Mouse (Mus musculus) forebrain, embryonic 11.5 days (tissue): ENCODE data around the gene Cbs. TPM values are rescaled to one million over a fixed set of nuclear protein-coding genes. Genes with fewer than 3 reads are reported as not detected.
A peak's percentile ranks its signal among the peaks of the same experiment; 100 is the strongest.

Experiments
- ATAC-seq: fragments of 200-750 bp; cut with Nextera tagmentation; replicated peaks from 2 replicates; pipeline ENCODE4 v1.8.0; 2017; ENCODE audit warnings: moderate TSS enrichment; ENCODE audit not compliant: low FRiP score
- DNase-seq: peaks from one replicate; pipeline ENCODE4 v3.0.0-alpha.2; 2017; ENCODE audit warnings: low spot score
- H3K27ac ChIP-seq: fragments of 300-500 bp; sonication (generic); 2 replicates; pipeline ENCODE4 v1.5.1; 2014; ENCODE audit warnings: low read depth, low read length
- H3K27me3 ChIP-seq: fragments of 300-500 bp; sonication (generic); 2 replicates; pipeline ENCODE4 v1.6.1; 2014; ENCODE audit warnings: mild to moderate bottlenecking, low read length, mixed read lengths; ENCODE audit not compliant: control insufficient read depth, insufficient read depth
- H3K36me3 ChIP-seq: fragments of 300-500 bp; sonication (generic); 2 replicates; pipeline ENCODE4 v1.6.1; 2014; ENCODE audit warnings: mild to moderate bottlenecking, low read length, moderate library complexity, mixed read lengths; ENCODE audit not compliant: control insufficient read depth, insufficient read depth
- H3K4me1 ChIP-seq: fragments of 300-500 bp; sonication (generic); replicated peaks from 2 replicates; pipeline ENCODE4 v1.6.1; 2014; ENCODE audit warnings: low read length, mixed read lengths; ENCODE audit not compliant: control insufficient read depth, insufficient read depth
- H3K4me2 ChIP-seq: fragments of 300-500 bp; sonication (generic); 2 replicates; pipeline ENCODE4 v1.6.1; 2014; ENCODE audit warnings: low read depth, mild to moderate bottlenecking, low read length, moderate library complexity, mixed read lengths; ENCODE audit not compliant: severe bottlenecking
- H3K4me3 ChIP-seq: fragments of 300-500 bp; sonication (generic); 2 replicates; pipeline ENCODE4 v1.5.1; 2014; ENCODE audit warnings: low read depth, low read length
- H3K9ac ChIP-seq: fragments of 300-500 bp; sonication (generic); 2 replicates; pipeline ENCODE4 v1.6.1; 2014; ENCODE audit warnings: low read length
- H3K9me3 ChIP-seq: fragments of 300-500 bp; sonication (generic); 2 replicates; pipeline ENCODE4 v1.6.1; 2016; ENCODE audit warnings: low read length, mixed read lengths; ENCODE audit not compliant: control insufficient read depth
- WGBS: fragments of 180-500 bp; shearing (Covaris S2); extraction: QIAGEN DNeasy Blood & Tissue Kit; methylation state at CpG from one replicate; pipeline ENCODE4 v1.1.7; 2014; 5-methylcytosine and 5-hydroxymethylcytosine counted together
- polyA plus RNA-seq: library from polyadenylated mRNA; unstranded; fragments of >200 nt; fragmentation: Nextera tagmentation; extraction: Ambion mirVana; gene quantifications from 2 replicates; pipeline ENCODE4 v1.2.1, GENCODE M21; 2014

Gene Cbs
- polyA plus RNA-seq, 1 experiment from 2014 or later: 1.4 TPM

DNA sequence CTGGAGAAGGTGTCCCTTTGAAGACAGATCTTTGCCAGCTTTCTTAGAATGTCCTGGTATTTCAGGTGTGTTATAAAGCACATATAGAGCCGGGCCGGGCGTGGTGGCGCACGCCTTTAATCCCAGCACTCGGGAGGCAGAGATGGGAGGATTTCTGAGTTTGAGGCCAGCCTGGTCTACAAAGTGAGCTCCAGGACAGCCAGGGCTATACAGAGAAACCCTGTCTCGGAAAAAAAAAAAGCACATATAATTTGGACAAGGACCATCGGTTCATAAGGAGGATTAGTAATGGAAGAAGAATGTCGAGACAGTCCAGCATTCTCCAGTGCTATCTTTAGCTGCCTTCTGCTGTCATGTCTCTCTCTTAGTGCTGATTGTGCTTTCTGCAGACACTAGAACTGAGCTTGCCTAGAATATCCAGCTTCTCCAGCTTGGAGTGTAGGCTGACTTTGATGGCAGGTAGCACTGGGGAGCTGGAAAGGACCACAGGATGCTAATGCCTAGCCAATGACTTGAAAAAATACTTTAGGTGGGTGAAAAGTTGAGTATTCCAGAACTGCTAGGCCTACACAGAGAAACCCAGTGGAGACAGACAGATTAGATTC, 66.6 kb downstream of the Cbs start:
- H3K4me1 ChIP-seq: peaks cover 20% of the 10 kb centered on the region
- H3K4me2 ChIP-seq: no peak overlapping the region
- WGBS: 91% methylated on average over 9 of the region's 9 CpGs
- no peaks in the 10 kb centered on the region for H3K27me3 ChIP-seq
- DNase-seq (peak; percentile 68), ATAC-seq (0 out of 2 replicates have a peak, but pooled peaks have one; percentile 75)
- no peaks in the 10 kb centered on the region for H3K36me3 ChIP-seq
- H3K27ac ChIP-seq: no peak overlapping the region
- no peaks in the 10 kb centered on the region for H3K9me3 ChIP-seq
- no peak overlapping the region for H3K9ac ChIP-seq
- H3K4me3 ChIP-seq: no peak overlapping the region

GRCm38 (mm10) chr17:31569756-31570155, 67.3 kb downstream of the Cbs start:
- Histone ChIP-seq H3K4me1 (peaks cover 20% of the 10 kb centered on the region), H3K9me3 (no peaks in the 10 kb centered on the region), H3K9ac (no peak overlapping the region), H3K36me3 (no peaks in the 10 kb centered on the region), H3K4me2 (no peak overlapping the region), H3K27ac (no peak overlapping the region), H3K27me3 (no peaks in the 10 kb centered on the region), H3K4me3 (no peak overlapping the region)
- no peak for ATAC-seq
- no peak for DNase-seq
- 97% methylated on average over 1 of the region's 1 CpGs for WGBS

DNA sequence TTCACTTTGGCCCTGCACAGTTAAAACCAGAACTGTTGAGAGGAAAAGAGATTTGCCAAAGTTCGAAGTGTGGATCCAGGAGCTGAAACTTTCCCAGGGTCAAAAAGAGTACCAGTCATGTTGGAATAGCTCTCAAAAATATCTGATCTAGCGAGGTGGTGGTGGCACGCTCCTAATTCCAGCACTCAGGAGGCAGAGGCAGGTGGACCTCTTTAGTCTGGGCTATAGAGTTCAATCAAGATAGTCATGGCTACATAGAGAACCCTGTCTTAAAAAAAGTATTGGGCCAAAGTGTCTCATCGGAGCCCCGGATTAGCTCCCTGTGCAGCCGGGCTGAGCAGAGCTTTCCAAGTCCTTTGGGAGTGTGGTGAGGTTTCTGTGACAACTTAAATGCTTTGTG, 70.8 kb downstream of the Cbs start:
- no peak overlapping the region for H3K27ac ChIP-seq
- H3K9me3 ChIP-seq: no peaks in the 10 kb centered on the region
- H3K27me3 ChIP-seq: no peaks in the 10 kb centered on the region
- ATAC-seq (no peak), DNase-seq (no peak)
- WGBS: 75% methylated on average over 6 of the region's 6 CpGs
- H3K36me3 ChIP-seq: no peaks in the 10 kb centered on the region
- peak overlapping the region; percentile 89 for H3K4me2 ChIP-seq
- H3K4me3 ChIP-seq: peak overlapping the region; percentile 80
- peak overlapping the region; percentile 87 for H3K9ac ChIP-seq
- H3K4me1 ChIP-seq: peaks cover 22% of the 10 kb centered on the region

DNA sequence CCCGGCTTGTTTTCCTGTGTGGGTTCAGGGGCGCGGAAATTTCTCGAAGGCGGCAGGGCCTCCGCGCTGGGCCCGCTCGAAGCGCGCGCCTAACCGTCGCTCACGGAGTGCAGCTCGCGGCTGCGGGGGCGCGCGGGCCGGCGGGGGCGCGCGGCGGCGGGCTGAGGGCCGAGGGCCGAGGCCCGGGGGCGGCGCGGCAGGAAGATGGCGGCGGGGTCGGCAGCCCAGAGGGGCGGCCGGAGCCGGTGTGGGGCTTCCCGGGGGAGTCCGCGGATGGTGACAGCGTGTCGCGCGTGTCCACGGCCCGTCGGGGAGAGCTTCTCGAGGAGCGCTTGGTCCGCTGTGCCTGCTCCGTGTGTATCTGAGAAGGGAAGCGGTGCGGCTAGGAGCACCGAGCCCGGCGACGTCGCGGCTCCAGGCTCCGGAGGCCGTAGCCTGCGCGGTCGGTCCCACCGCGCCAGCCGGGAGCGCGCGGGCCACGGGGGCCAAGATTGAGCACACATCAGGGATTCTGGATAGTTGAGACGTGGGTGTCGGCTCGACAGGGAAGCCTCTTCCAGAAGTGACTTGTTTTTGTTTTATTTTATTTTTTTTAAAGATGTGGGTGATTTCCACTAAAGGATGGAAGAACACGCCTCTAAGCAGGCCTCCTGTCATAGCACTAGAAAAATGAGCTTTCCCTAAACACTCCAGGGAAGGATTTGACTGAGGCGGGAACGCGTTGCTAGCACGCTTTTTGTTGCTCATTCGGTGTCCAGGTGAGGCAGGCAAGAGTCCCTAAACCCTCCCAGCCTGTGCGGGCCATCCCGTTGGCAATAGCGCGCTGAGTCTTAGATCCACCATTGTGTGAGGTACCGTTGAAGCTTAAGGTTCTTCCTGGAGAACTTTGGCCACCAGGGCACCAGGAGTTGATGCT, 71.6 kb downstream of the Cbs start:
- Histone ChIP-seq H3K4me2 (peak overlapping the region; percentile 89), H3K27ac (peak overlapping the region; percentile 91), H3K4me3 (peak overlapping the region; percentile 80), H3K4me1 (peaks cover 22% of the 10 kb centered on the region), H3K9ac (peak overlapping the region; percentile 87), H3K9me3 (no peaks in the 10 kb centered on the region), H3K27me3 (no peaks in the 10 kb centered on the region), H3K36me3 (no peaks in the 10 kb centered on the region)
- DNase-seq (peak; percentile 66), ATAC-seq (peak; percentile 50)
- WGBS: under 1% methylated on average over 86 of the region's 88 CpGs

GRCm38 (mm10) chr17:31564858-31565140, 72.2 kb downstream of the Cbs start:
- WGBS: 0% methylated on average over 31 of the region's 44 CpGs
- DNase-seq (no peak), ATAC-seq (no peak)
- Histone ChIP-seq H3K27me3 (no peaks in the 10 kb centered on the region), H3K4me2 (peak overlapping the region; percentile 89), H3K4me3 (peak overlapping the region; percentile 80), H3K27ac (peak overlapping the region; percentile 91), H3K4me1 (peaks cover 22% of the 10 kb centered on the region), H3K36me3 (no peaks in the 10 kb centered on the region), H3K9me3 (no peaks in the 10 kb centered on the region), H3K9ac (peak overlapping the region; percentile 87)

DNA sequence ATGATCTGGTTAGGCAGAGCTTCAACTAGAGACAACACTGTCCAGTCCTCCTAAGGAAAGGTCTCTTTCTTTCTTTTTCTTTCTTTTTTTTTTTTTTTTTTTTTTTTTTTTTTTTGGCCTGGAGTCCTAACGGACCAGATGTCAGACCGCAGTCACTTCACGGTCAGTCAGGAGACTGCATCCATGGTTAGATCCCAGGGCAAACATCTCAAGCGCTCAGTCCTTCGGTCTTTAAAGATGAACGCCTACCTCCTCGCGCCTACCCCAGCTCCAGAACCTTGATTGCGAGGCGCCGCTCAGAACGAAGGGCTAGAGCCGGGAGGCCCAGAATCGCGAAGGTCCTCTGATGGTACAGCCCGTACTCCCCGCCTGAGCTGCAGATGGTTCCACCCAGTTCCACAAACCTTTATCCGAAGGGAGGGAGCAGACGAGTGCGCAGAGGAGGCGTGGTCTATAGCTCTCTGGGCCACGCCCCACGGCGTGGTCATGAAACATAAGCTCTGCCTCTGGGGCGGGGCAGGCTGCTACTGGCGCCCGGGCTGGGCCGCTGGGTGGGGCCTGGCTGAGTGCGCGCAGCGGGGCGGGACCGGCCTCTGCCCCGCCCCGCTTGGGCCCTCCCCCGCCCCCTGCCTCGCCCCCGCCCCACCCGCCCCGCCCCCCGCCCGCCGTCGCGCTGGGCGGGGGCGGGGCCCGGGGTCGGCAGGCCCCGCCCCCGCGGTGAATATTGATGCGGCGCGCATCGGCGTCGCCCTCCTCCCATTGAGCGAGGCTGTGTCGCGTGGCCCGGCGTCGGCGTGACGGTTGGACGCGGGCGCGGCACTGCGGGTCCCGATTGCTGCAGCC, 72.8 kb downstream of the Cbs start, which contains the start of gene Pknox1:
Gene Pknox1 (plus strand): TSS at position 720 of the 843 bp plus-strand sequence.
- under 1% methylated on average over 50 of the region's 72 CpGs for WGBS
- no peaks in the 10 kb centered on the region for H3K27me3 ChIP-seq
- peaks cover 22% of the 10 kb centered on the region for H3K4me1 ChIP-seq
- H3K36me3 ChIP-seq: no peaks in the 10 kb centered on the region
- H3K9ac ChIP-seq: peak within 1 kb of the TSS; percentile 87
- peak within 1 kb of the TSS; percentile 89 for H3K4me2 ChIP-seq
- DNase-seq (peak; percentile 99), ATAC-seq (peak; percentile 95)
- no peaks in the 10 kb centered on the region for H3K9me3 ChIP-seq
- H3K4me3 ChIP-seq: peak within 1 kb of the TSS; percentile 80
- peak within 1 kb of the TSS; percentile 91 for H3K27ac ChIP-seq

DNA sequence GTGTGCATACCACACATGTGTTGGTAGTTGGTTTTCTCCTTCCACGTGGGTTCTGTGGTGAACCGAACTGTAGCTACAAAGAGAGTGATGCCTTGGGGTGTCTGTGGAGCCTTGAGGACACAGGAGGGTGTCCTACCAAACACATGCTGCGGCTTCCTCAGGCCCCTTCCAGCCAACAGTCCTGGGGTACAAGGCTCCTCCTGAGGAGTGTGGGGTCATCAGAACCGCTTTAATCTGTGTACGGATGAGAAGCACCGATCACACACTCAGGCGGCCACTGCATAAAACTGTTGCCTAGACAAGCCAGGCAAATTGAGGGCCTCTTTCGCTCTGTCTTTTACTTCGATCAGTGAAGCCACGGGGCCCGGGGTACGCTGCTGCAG, 73.4 kb downstream of the Cbs start:
- 27% methylated on average over 12 of the region's 12 CpGs for WGBS
- peak; percentile 64 for DNase-seq
- no peaks in the 10 kb centered on the region for H3K36me3 ChIP-seq
- peak overlapping the region; percentile 59 for H3K4me2 ChIP-seq
- no peak for ATAC-seq
- H3K27ac ChIP-seq: peak overlapping the region; percentile 75
- peaks cover 20% of the 10 kb centered on the region for H3K4me1 ChIP-seq
- H3K9me3 ChIP-seq: no peaks in the 10 kb centered on the region
- peak overlapping the region; percentile 80 for H3K4me3 ChIP-seq
- no peaks in the 10 kb centered on the region for H3K27me3 ChIP-seq
- peak overlapping the region; percentile 66 for H3K9ac ChIP-seq

DNA sequence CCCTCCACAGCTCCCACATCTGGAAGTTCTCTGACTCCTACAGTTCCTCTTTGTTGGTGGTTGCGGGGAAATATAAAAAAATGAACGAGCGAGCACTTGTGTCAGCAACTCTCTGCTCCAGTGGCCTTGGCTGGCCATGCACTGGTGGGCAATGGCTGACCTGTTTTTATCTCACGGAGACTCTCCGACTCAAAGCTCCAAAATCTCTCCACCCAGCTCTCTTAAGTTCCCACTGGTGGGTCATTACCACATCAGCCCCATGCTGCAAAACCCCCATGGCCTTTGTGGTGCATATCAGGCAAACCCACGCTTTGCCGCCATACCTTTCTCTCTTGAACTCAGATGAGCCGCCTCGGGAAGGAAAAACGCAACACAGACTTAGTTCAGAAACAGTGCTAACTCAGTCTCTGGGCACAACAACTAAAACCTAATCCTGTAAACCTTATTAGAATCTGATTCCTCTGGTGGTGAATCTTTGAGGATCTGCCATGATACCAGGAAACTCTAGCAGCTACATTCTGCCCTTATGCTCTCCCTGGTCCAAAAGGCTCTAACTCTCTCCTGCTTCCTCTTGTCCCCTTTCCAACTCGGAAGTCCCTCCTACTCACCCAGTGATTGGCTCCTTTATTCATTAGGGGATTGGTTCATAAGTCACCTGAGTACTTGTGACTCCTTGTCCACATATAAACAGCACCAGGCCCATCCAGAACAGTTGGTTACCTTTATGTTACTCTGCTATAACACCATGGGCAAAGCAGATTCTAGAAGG, 77.8 kb downstream of the Cbs start:
- no peaks in the 10 kb centered on the region for H3K27me3 ChIP-seq
- peaks cover 5% of the 10 kb centered on the region; the same call in 1 of the 2 replicates for H3K4me1 ChIP-seq
- H3K4me2 ChIP-seq: no peak overlapping the region
- H3K9ac ChIP-seq: no peak overlapping the region
- ATAC-seq: no peak
- no peak for DNase-seq
- H3K4me3 ChIP-seq: no peak overlapping the region
- no peaks in the 10 kb centered on the region for H3K9me3 ChIP-seq
- 90% methylated on average over 11 of the region's 11 CpGs for WGBS
- H3K36me3 ChIP-seq: no peaks in the 10 kb centered on the region
- H3K27ac ChIP-seq: no peak overlapping the region
